Mouse (Mus musculus): ENCODE data around the gene Znrd1as. TPM values are rescaled to one million over a fixed set of nuclear protein-coding genes. Genes with fewer than 3 reads are reported as not detected.

Gene Znrd1as
- polyA plus RNA-seq, 1 experiment from 2014 or later: 4.1 TPM

DNA sequence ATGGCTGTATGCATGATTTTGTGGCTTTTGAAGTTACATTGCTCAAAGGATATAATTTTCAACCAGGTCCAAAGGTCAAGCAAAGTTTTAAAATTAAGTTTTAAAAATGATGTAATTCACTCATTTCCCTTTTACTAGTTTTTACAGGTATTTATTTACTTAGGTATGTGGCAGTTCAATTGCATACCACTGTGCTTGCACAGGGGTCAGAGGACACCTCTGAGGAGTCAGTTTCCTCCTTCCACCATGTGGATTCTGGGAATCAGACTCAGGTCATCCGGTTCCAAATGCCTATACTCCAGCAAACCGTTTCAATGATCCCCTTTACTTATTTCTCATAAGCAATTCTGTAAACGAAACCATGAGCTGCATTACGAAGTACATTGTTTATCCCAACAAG is 35.7 kb upstream of the Znrd1as start:
- TF ChIP-seq CTCF (IDR thresholded peaks at IDR 0.05; ENCODE audit: low read depth) (no peak), EP300 (IDR thresholded peaks at IDR 0.05; ENCODE audit: low read depth) (no peak)
- Histone ChIP-seq H3K36me3 (replicated peaks; ENCODE audit: insufficient read depth, low read length) (no peaks in the 10 kb centered on the region), H3K4me3 (ENCODE audit: low read depth, low read length) (no peak overlapping the region), H3K27ac (ENCODE audit: low read depth) (no peak overlapping the region), H3K27me3 (ENCODE audit: insufficient read depth, low read length) (no peaks in the 10 kb centered on the region), H3K9me3 (ENCODE audit: low read length) (no peaks in the 10 kb centered on the region), H3K4me1 (ENCODE audit: insufficient read depth) (no peaks in the 10 kb centered on the region), H3K9ac (replicated peaks) (no peak overlapping the region), H3K4me2 (ENCODE audit: low read depth, low read length) (no peak overlapping the region)
- DNase-seq (no peak), ATAC-seq (no peak)
- 68% methylated on average over 4 of the region's 4 CpGs for WGBS (ENCODE audit: insufficient replicate concordance)

DNA sequence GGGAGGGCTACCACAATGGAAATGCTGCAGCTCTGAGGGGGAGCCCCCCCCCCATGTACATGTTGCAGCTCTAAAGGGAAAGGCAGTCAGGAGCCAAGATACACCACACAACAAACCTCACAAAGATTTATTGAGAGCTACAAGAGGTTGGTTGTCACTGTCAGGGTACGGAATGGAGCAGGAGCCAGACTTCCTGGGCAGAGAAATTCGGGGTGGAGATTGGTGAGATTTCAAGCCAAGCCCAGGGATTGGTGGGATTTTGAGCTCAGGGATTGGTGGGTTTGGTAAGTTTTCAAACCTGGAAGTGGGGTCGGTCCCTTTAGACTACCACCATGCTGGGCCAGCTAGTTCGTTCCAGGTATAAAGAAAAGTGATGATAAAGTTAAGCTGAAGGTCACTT is 34.9 kb upstream of the Znrd1as start:
- Histone ChIP-seq H3K4me3 (ENCODE audit: low read depth, low read length) (no peak overlapping the region), H3K27me3 (ENCODE audit: insufficient read depth, low read length) (no peaks in the 10 kb centered on the region), H3K4me1 (ENCODE audit: insufficient read depth) (no peaks in the 10 kb centered on the region), H3K4me2 (ENCODE audit: low read depth, low read length) (no peak overlapping the region), H3K36me3 (replicated peaks; ENCODE audit: insufficient read depth, low read length) (no peaks in the 10 kb centered on the region), H3K9me3 (ENCODE audit: low read length) (no peaks in the 10 kb centered on the region), H3K27ac (ENCODE audit: low read depth) (no peak overlapping the region), H3K9ac (replicated peaks) (no peak overlapping the region)
- no peak for ATAC-seq
- DNase-seq: no peak
- TF ChIP-seq CTCF (IDR thresholded peaks at IDR 0.05; ENCODE audit: low read depth) (no peak), EP300 (IDR thresholded peaks at IDR 0.05; ENCODE audit: low read depth) (no peak)
- 61% methylated on average over 4 of the region's 4 CpGs for WGBS (ENCODE audit: insufficient replicate concordance)

DNA sequence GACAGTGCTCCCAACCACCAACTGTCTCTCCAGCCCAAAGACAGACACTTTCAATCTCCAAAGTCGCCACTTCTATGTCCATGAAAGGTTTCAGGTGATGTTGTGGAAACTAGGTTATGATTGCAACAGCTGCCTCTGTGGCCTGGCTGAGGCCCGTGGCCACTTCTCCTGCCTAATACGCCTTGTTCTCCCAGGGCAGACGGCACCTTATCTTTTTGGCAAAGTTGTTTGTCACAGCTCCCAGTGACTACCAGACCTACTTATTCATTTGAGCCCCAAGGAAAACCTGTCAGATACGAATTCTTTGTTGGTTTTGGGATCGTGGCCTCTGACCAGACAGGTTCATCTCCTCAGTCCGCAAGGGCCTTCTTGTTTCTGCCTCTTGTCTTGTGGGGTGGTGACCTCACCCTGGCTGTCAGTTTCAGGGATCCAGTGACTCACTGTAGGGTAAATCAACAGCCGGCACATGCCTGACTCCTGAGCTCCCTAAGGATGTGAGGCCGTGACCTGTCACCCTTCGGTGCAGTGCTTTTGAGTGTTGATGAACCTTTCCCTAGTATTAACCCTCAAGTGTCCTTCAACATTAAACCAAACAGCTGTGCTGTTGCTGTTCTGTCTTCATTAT is 30.8 kb upstream of the Znrd1as start:
- Histone ChIP-seq H3K4me3 (ENCODE audit: low read depth, low read length) (no peak overlapping the region), H3K4me2 (ENCODE audit: low read depth, low read length) (no peak overlapping the region), H3K27me3 (ENCODE audit: insufficient read depth, low read length) (no peaks in the 10 kb centered on the region), H3K9me3 (ENCODE audit: low read length) (no peaks in the 10 kb centered on the region), H3K27ac (ENCODE audit: low read depth) (no peak overlapping the region), H3K4me1 (ENCODE audit: insufficient read depth) (no peaks in the 10 kb centered on the region), H3K9ac (replicated peaks) (no peak overlapping the region), H3K36me3 (replicated peaks; ENCODE audit: insufficient read depth, low read length) (no peaks in the 10 kb centered on the region)
- DNase-seq: no peak
- ATAC-seq: no peak
- no peak for TF ChIP-seq EP300 (IDR thresholded peaks at IDR 0.05; ENCODE audit: low read depth)
- no peak for TF ChIP-seq CTCF (IDR thresholded peaks at IDR 0.05; ENCODE audit: low read depth)
- 59% methylated on average over 10 of the region's 10 CpGs for WGBS (ENCODE audit: insufficient replicate concordance)

DNA sequence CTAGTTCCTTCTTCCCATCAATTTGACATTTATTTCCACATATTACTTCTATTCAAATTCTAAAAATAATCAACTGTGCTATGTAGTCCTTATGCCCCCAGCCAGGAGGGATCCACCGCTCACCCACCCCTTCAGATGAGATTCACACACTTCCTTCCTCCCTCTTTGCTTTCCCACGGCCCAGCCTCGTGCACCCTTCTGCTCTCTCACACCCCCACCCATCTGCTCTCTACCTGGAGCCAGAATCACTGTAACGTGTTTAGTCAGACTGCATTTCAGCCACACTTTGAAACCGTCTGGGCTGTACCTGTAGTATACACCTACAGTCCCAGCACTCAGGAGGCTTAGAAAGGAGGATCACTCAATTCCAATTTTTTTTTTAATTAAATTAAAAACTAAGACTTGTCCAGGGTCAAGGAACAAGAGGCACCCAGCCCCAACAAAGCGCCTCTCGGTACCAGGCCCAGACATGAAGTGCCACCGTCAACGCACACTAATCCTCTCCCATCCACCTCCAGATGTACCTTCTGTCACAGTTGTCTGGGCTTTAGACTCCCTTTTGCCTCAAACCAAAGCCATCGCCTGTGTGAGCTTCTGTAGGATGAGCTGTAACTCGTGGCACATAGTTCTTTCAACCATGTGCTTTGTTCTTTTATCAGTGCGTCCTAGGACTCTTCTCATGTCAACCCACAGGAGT is 29.0 kb upstream of the Znrd1as start:
- H3K4me2 ChIP-seq (ENCODE audit: low read depth, low read length): no peak overlapping the region
- H3K9ac ChIP-seq (replicated peaks): no peak overlapping the region
- no peak overlapping the region for H3K4me3 ChIP-seq (ENCODE audit: low read depth, low read length)
- no peaks in the 10 kb centered on the region for H3K4me1 ChIP-seq (ENCODE audit: insufficient read depth)
- no peak for DNase-seq
- H3K9me3 ChIP-seq (ENCODE audit: low read length): no peaks in the 10 kb centered on the region
- no peaks in the 10 kb centered on the region for H3K36me3 ChIP-seq (replicated peaks; ENCODE audit: insufficient read depth, low read length)
- no peaks in the 10 kb centered on the region for H3K27me3 ChIP-seq (ENCODE audit: insufficient read depth, low read length)
- TF ChIP-seq CTCF (IDR thresholded peaks at IDR 0.05; ENCODE audit: low read depth) (no peak), EP300 (IDR thresholded peaks at IDR 0.05; ENCODE audit: low read depth) (no peak)
- no peak for ATAC-seq
- H3K27ac ChIP-seq (ENCODE audit: low read depth): no peak overlapping the region
- WGBS (ENCODE audit: insufficient replicate concordance): 64% methylated on average over 12 of the region's 12 CpGs

DNA sequence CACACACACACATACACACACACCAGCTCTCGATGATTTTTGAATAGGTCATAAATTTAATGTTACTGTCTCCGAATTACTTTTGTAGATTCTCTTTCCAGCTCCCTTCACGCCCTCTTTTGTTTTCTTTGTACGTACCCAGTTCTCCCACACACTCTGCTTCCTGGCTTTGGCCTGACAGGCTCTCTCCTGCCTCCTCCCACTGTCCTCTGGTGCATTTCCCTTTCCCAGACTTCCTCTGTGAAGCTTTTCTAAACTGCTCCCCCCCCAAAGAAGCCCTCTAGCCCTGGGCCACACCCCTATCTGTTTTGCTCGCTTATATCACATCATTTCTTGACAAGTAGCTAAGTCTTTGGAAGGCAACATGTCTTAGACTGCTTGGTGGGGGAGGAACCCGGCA is 28.2 kb upstream of the Znrd1as start:
- no peaks in the 10 kb centered on the region for H3K4me1 ChIP-seq (ENCODE audit: insufficient read depth)
- no peak for TF ChIP-seq CTCF (IDR thresholded peaks at IDR 0.05; ENCODE audit: low read depth)
- TF ChIP-seq EP300 (IDR thresholded peaks at IDR 0.05; ENCODE audit: low read depth): no peak
- H3K9me3 ChIP-seq (ENCODE audit: low read length): no peaks in the 10 kb centered on the region
- 56% methylated on average over 6 of the region's 6 CpGs for WGBS (ENCODE audit: insufficient replicate concordance)
- no peak overlapping the region for H3K9ac ChIP-seq (replicated peaks)
- no peaks in the 10 kb centered on the region for H3K36me3 ChIP-seq (replicated peaks; ENCODE audit: insufficient read depth, low read length)
- no peak for ATAC-seq
- no peaks in the 10 kb centered on the region for H3K27me3 ChIP-seq (ENCODE audit: insufficient read depth, low read length)
- H3K4me2 ChIP-seq (ENCODE audit: low read depth, low read length): no peak overlapping the region
- H3K27ac ChIP-seq (ENCODE audit: low read depth): no peak overlapping the region
- H3K4me3 ChIP-seq (ENCODE audit: low read depth, low read length): no peak overlapping the region
- no peak for DNase-seq

DNA sequence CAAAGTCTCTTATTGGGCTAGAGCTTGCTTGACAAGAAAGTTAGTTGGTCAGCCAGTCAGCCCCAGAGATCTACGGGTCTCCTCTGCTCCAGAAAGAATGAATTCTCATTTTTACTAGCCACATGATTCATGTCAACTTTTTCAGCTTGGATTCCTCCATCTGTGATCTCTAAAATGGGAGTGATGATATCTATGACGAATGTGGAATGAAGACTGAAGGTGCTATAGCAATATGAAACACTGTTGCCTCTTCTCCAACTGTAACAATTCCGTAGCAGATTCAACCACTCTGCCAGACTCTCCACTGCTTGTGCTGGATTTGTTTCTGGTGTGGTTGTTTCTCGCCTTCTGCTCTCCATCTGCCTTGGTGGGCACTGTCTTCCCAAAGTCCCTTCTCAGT is 27.3 kb upstream of the Znrd1as start:
- Histone ChIP-seq H3K9ac (replicated peaks) (no peak overlapping the region), H3K36me3 (replicated peaks; ENCODE audit: insufficient read depth, low read length) (no peaks in the 10 kb centered on the region), H3K27me3 (ENCODE audit: insufficient read depth, low read length) (no peaks in the 10 kb centered on the region), H3K4me1 (ENCODE audit: insufficient read depth) (no peaks in the 10 kb centered on the region), H3K27ac (ENCODE audit: low read depth) (no peak overlapping the region), H3K4me3 (ENCODE audit: low read depth, low read length) (no peak overlapping the region), H3K4me2 (ENCODE audit: low read depth, low read length) (no peak overlapping the region), H3K9me3 (ENCODE audit: low read length) (no peaks in the 10 kb centered on the region)
- ATAC-seq (no peak), DNase-seq (no peak)
- WGBS (ENCODE audit: insufficient replicate concordance): 70% methylated on average over 4 of the region's 4 CpGs
- TF ChIP-seq EP300 (IDR thresholded peaks at IDR 0.05; ENCODE audit: low read depth): no peak
- no peak for TF ChIP-seq CTCF (IDR thresholded peaks at IDR 0.05; ENCODE audit: low read depth)
